Mouse (Mus musculus) G1E (cell line): ENCODE measurements around the gene Col11a2. TPM values are rescaled to one million over a fixed set of nuclear protein-coding genes. Genes with fewer than 3 reads are reported as not detected.

Experiments
- ATAC-seq: 2 replicates; pipeline ENCODE4 v1.8.0; 2016; ENCODE audit warnings: mild to moderate bottlenecking; ENCODE audit not compliant: insufficient number of reproducible peaks, poor library complexity, low FRiP score, severe bottlenecking; ENCODE audit errors: extremely low read depth
- DNase-seq: peaks from one replicate; pipeline ENCODE4 v3.0.0; 2012; ENCODE audit warnings: low spot score
- H3K27me3 ChIP-seq: 2 replicates; pipeline ENCODE4 v1.6.1; 2012; ENCODE audit warnings: mild to moderate bottlenecking, low read length, inconsistent platforms; ENCODE audit not compliant: insufficient read depth
- H3K36me3 ChIP-seq: replicated peaks from 2 replicates; pipeline ENCODE3; 2012; ENCODE audit warnings: mild to moderate bottlenecking, inconsistent platforms
- H3K4me1 ChIP-seq: 2 replicates; pipeline ENCODE4 v1.6.1; 2012; ENCODE audit warnings: low read depth, low read length, inconsistent platforms, mixed read lengths; ENCODE audit not compliant: insufficient read depth
- H3K4me3 ChIP-seq: 2 replicates; pipeline ENCODE4 v1.5.1; 2012; ENCODE audit warnings: low read depth, mild to moderate bottlenecking, inconsistent platforms, low read length, moderate library complexity, mixed read lengths
- H3K9me3 ChIP-seq: replicated peaks from 2 replicates; pipeline ENCODE4 v1.6.1; 2012; ENCODE audit warnings: inconsistent platforms
- CTCF ChIP-seq: IDR thresholded peaks from 2 replicates; pipeline ENCODE4 v1.5.1; 2012; ENCODE audit warnings: low read depth, low read length, inconsistent platforms, mixed read lengths
- GATA1 ChIP-seq: IDR thresholded peaks from 2 replicates; pipeline ENCODE4 v1.6.1; 2012; ENCODE audit warnings: borderline replicate concordance, low read length, inconsistent platforms, mixed read lengths
- GATA2 ChIP-seq: IDR thresholded peaks from 2 replicates; pipeline ENCODE4 v1.6.1; 2012; ENCODE audit warnings: low read depth, low read length, inconsistent platforms, borderline replicate concordance
- POLR2AphosphoS5 ChIP-seq: IDR thresholded peaks from 2 replicates; pipeline ENCODE4 v1.6.1; 2012; ENCODE audit warnings: low read depth, low read length, inconsistent platforms; ENCODE audit not compliant: insufficient replicate concordance
- TAL1 ChIP-seq: conservative IDR thresholded peaks from 2 replicates; pipeline ENCODE4 v1.6.1; 2012; ENCODE audit warnings: low read depth, low read length, inconsistent platforms, mixed read lengths
- polyA plus RNA-seq: library from polyadenylated mRNA; stranded (reverse); fragments of >175 nt; gene quantifications from 2 replicates; pipeline ENCODE4 v1.2.3, GENCODE M21; 2012
- total RNA-seq, 2 experiments: library from RNA; stranded (forward) in 1 of 2; stranded (reverse) in 1 of 2; fragments of 200-1000 nt in 1 of 2; fragments of >200 nt in 1 of 2; fragmentation: Nextera tagmentation in 1 of 2; gene quantifications; 2 replicates each; pipeline ENCODE4 v1.2.3; 2014 to 2017

Col11a2 gene
- total and polyA plus RNA-seq, 3 experiments = 0.45 to 2.3 (median 1.6) TPM

- Histone ChIP-seq H3K4me3 (no peak overlapping the region), H3K9me3 (peaks cover 13% of the 10 kb centered on the region), H3K36me3 (no peaks in the 10 kb centered on the region), H3K27me3 (peaks cover 14% of the 10 kb centered on the region; the same call in 1 of the 2 replicates), H3K4me1 (no peaks in the 10 kb centered on the region; the same call in 1 of the 2 replicates)
- DNase-seq = no peak
- no peak for ATAC-seq
- TF ChIP-seq POLR2AphosphoS5 (no peak), GATA2 (no peak)
Measured at GRCm38 (mm10) chr17:34047404-34048050, 8.3 kb downstream of the Col11a2 start.

DNA sequence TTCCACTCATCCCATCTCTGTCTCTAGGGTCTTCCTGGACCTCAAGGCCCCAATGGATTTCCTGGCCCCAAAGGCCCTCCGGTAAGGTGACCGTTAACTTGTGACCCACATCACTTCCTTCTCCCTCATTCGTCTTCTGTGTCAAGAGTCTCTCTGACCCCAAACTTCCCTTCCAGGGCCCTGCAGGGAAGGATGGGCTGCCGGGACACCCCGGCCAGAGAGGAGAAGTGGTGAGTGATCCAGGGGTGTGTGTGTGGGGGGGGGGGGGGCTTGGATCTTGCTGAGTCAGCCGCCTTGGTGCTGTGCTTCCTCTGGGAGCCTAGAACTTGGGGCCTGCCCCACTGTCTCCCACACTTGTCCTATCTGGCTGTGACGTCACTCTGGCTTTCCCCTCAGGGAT lies 18.0 kb downstream of the Col11a2 start:
- DNase-seq (no peak), ATAC-seq (no peak)
- Histone ChIP-seq H3K4me3 (no peak overlapping the region), H3K36me3 (no peaks in the 10 kb centered on the region), H3K27me3 (peaks cover 23% of the 10 kb centered on the region), H3K4me1 (no peaks in the 10 kb centered on the region), H3K9me3 (no peaks in the 10 kb centered on the region)
- TF ChIP-seq POLR2AphosphoS5 = no peak

DNA sequence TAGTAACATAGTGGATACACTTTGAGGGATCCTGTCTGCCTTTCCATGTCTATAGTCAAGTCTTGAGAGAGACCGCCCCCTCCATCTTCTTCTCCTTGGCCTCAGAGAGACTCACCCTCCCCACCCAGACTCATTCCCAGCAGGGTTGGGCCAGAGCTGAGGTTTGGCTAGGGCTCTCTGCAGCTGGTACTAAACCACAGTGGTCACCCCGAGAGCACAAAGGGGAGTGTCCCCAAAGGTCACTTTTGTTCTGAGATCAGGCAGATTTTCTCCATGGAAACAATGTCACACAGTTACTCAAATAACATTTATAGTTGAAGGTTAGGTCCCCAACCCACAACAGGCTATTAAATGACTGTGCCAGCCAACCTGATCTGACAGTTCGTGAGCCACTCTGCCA lies 29.6 kb downstream of the Col11a2 start:
- H3K36me3 ChIP-seq = no peaks in the 10 kb centered on the region

GRCm38 (mm10) chr17:34072091-34072490 lies 32.9 kb downstream of the Col11a2 start:
- Histone ChIP-seq H3K27me3 (peaks cover 25% of the 10 kb centered on the region), H3K36me3 (no peaks in the 10 kb centered on the region), H3K4me3 (no peak overlapping the region), H3K4me1 (0 out of 2 replicates have a peak, but pooled peaks cover 2% of the 10 kb centered on the region), H3K9me3 (no peaks in the 10 kb centered on the region)
- ATAC-seq (no peak), DNase-seq (no peak)
- TF ChIP-seq GATA1 = no peak
- no peak for TF ChIP-seq CTCF
- no peak for TF ChIP-seq POLR2AphosphoS5

More for the DNA sequence above, 29.6 kb downstream of the Col11a2 start:
- Histone ChIP-seq H3K9me3 (no peaks in the 10 kb centered on the region), H3K4me1 (no peaks in the 10 kb centered on the region), H3K27me3 (peaks cover 34% of the 10 kb centered on the region), H3K4me3 (no peak overlapping the region)
- ATAC-seq (no peak), DNase-seq (no peak)
- TF ChIP-seq GATA2 = no peak
- no peak for TF ChIP-seq TAL1
- no peak for TF ChIP-seq POLR2AphosphoS5
- TF ChIP-seq GATA1 = no peak
- no peak for TF ChIP-seq CTCF

GRCm38 (mm10) chr17:34075271-34075670 lies 36.0 kb downstream of the Col11a2 start:
- ATAC-seq (no peak), DNase-seq (no peak)
- no peak overlapping the region for H3K4me3 ChIP-seq
- no peaks in the 10 kb centered on the region for H3K9me3 ChIP-seq
- H3K27me3 ChIP-seq = peaks cover 22% of the 10 kb centered on the region
- H3K4me1 ChIP-seq = peaks cover 7% of the 10 kb centered on the region; the same call in 1 of the 2 replicates
- TF ChIP-seq GATA1 (no peak), CTCF (peak; percentile 24; the same call in 1 of the 2 replicates)
- H3K36me3 ChIP-seq = no peaks in the 10 kb centered on the region

GRCm38 (mm10) chr17:34077549-34077948 lies 38.3 kb downstream of the Col11a2 start:
- peaks cover 27% of the 10 kb centered on the region for H3K27me3 ChIP-seq

DNA sequence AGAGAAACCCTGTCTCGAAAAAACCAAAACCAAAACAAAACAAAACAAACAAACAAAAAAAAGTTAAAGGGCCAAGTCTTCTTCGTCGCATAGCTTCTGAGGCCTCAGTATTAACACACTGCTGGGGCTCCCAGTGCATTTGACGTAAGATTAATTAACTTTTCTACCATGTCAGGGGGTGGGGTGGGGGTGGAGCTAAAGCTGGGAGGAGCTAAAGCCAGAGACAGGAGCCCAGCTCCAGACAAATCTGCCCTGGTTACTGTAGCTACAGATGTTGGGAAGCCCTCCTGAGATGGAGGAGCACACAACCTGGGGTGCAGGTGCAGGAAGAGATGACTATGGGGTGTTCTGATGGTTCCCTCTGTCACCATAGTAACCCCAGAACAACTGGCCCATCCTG lies 38.9 kb downstream of the Col11a2 start:
- Histone ChIP-seq H3K4me3 (no peak overlapping the region), H3K9me3 (no peaks in the 10 kb centered on the region), H3K27me3 (peaks cover 32% of the 10 kb centered on the region), H3K4me1 (peaks cover 7% of the 10 kb centered on the region; the same call in 1 of the 2 replicates), H3K36me3 (no peaks in the 10 kb centered on the region)
- DNase-seq (no peak), ATAC-seq (no peak)
- TF ChIP-seq GATA1 (no peak), GATA2 (no peak), TAL1 (no peak), POLR2AphosphoS5 (no peak), CTCF (no peak)

More at GRCm38 (mm10) chr17:34077549-34077948, 38.3 kb downstream of the Col11a2 start:
- no peak overlapping the region for H3K4me3 ChIP-seq
- peak; percentile 57 for DNase-seq
- H3K4me1 ChIP-seq = peaks cover 7% of the 10 kb centered on the region; the same call in 1 of the 2 replicates
- TF ChIP-seq POLR2AphosphoS5 (no peak), CTCF (peak; percentile 63)
- no peak for ATAC-seq
- no peaks in the 10 kb centered on the region for H3K36me3 ChIP-seq
- no peaks in the 10 kb centered on the region for H3K9me3 ChIP-seq
